Mouse (Mus musculus) kidney, adult 2 months (tissue): ENCODE data around the gene Kdm4b.

Experiments
- CTCF ChIP-seq: fragments of 200-500 bp; conservative IDR thresholded peaks from 2 replicates; pipeline ENCODE4 v1.5.1; 2011; ENCODE audit warnings: low read depth, mild to moderate bottlenecking, control low read depth, low read length, moderate library complexity, mixed read lengths; ENCODE audit not compliant: insufficient read depth, insufficient read length
- POLR2A ChIP-seq: fragments of 200-500 bp; IDR thresholded peaks from one replicate; pipeline ENCODE4 v1.6.1; 2011; ENCODE audit warnings: low read depth, low read length, control low read depth

GRCm38 (mm10) chr17:56384903-56385302 lies 59.0 kb downstream of the Kdm4b start:
- TF ChIP-seq CTCF (no peak), POLR2A (no peak)
